In genomic region chr9:14299819-14300218, GRCm38 (mm10) we compare ENCODE assay signal across 29 mouse cellular contexts. TPM values are rescaled to one million over a fixed set of nuclear protein-coding genes. Genes with fewer than 3 reads are reported as not detected.
DNase-seq lines count a peak whose midpoint lies in the region; ATAC-seq and TF ChIP-seq lines count a peak whose summit lies in the region.
"Had no signal": no experiment of that assay in that cellular context is flagged by ENCODE, and none has a peak within 500 bp of the region (broad histone marks: within the 10 kb centered on the region; RNA-seq: fewer than 3 reads in every experiment).

No protein-coding gene starts in this region.

- H3K9ac ChIP-seq in intestine, embryonic 14.5 days (ENCODE audit: low read length) = no peak overlapping the region
- no peak overlapping the region for H3K9ac ChIP-seq in intestine, embryonic 16.5 days (ENCODE audit: low read depth, low read length)
- H3K9ac ChIP-seq in limb, embryonic 15.5 days = no peak overlapping the region
- H3K9ac ChIP-seq: forebrain, embryonic 12.5 days; forebrain, embryonic 15.5 days; heart, embryonic 12.5 days; heart, embryonic 15.5 days; hindbrain, embryonic 13.5 days had no signal

- H3K4me2 ChIP-seq in intestine, embryonic 14.5 days (ENCODE audit: low read length) = no peak overlapping the region
- no peak overlapping the region for H3K4me2 ChIP-seq in intestine, embryonic 16.5 days (ENCODE audit: low read depth, low read length)
- H3K4me2 ChIP-seq in limb, embryonic 15.5 days = no peak overlapping the region
- H3K4me2 ChIP-seq: forebrain, embryonic 12.5 days; forebrain, embryonic 15.5 days; heart, embryonic 12.5 days; heart, embryonic 15.5 days; hindbrain, embryonic 13.5 days had no signal

- H3K4me1 ChIP-seq in intestine, embryonic 14.5 days (replicated peaks; ENCODE audit: control insufficient read depth, insufficient read depth, low read length) = peaks cover 15% of the 10 kb centered on the region; the same call in 1 of the 2 replicates
- peaks cover 6% of the 10 kb centered on the region; the same call in 1 of the 2 replicates for H3K4me1 ChIP-seq in intestine, embryonic 16.5 days (ENCODE audit: control insufficient read depth, insufficient read depth, low read length)
- peaks cover 8% of the 10 kb centered on the region for H3K4me1 ChIP-seq in limb, embryonic 15.5 days

- no peaks in the 10 kb centered on the region for H3K9me3 ChIP-seq in intestine, embryonic 14.5 days (ENCODE audit: control insufficient read depth, low read length)
- no peaks in the 10 kb centered on the region for H3K9me3 ChIP-seq in intestine, embryonic 16.5 days (ENCODE audit: control insufficient read depth, low read length)
- no peaks in the 10 kb centered on the region for H3K9me3 ChIP-seq in limb, embryonic 15.5 days
- H3K9me3 ChIP-seq: forebrain, embryonic 12.5 days; forebrain, embryonic 15.5 days; G1E; heart, embryonic 12.5 days; heart, embryonic 15.5 days; hindbrain, embryonic 10.5 days; hindbrain, embryonic 13.5 days had no signal

- H3K27ac ChIP-seq in intestine, embryonic 14.5 days (ENCODE audit: low read depth) = peak overlapping the region; percentile 36; the same call in 1 of the 2 replicates
- no peak overlapping the region for H3K27ac ChIP-seq in intestine, embryonic 16.5 days (ENCODE audit: low read length)
- H3K27ac ChIP-seq in limb, embryonic 15.5 days = 0 out of 2 replicates have a peak overlapping the region, but pooled peaks have one; percentile 14
- H3K27ac ChIP-seq in gastrocnemius, adult 2 months = no peak overlapping the region
- H3K27ac ChIP-seq: forebrain, embryonic 12.5 days; forebrain, embryonic 15.5 days; heart, embryonic 15.5 days; hindbrain, embryonic 10.5 days; hindbrain, embryonic 13.5 days had no signal

- H3K27me3 ChIP-seq in intestine, embryonic 14.5 days (replicated peaks; ENCODE audit: control insufficient read depth, insufficient read depth, low read length) = no peaks in the 10 kb centered on the region
- no peaks in the 10 kb centered on the region for H3K27me3 ChIP-seq in intestine, embryonic 16.5 days (replicated peaks; ENCODE audit: control insufficient read depth, insufficient read depth, low read length)
- no peaks in the 10 kb centered on the region for H3K27me3 ChIP-seq in limb, embryonic 15.5 days
- H3K27me3 ChIP-seq: CH12.LX; forebrain, embryonic 12.5 days; heart, embryonic 12.5 days; heart, embryonic 15.5 days; hindbrain, embryonic 13.5 days; Patski had no signal

- TF ChIP-seq CTCF in gastrocnemius, adult 2 months (IDR thresholded peaks at IDR 0.05) = no peak

- no peak for DNase-seq in intestine, embryonic 14.5 days (ENCODE audit: low spot score)
- DNase-seq in 3T3-L1 (ENCODE audit: low read depth, low spot score) = peak; percentile 2
- peak; percentile 29 for DNase-seq in brain, adult 2 months (ENCODE audit: low read depth, low spot score)
- DNase-seq in kidney, adult 9 months = no peak
- DNase-seq in gastrocnemius, adult 2 months = no peak
- DNase-seq: adrenal gland, postnatal 10 days; adrenal gland, postnatal 36 days; cerebellum, adult 11 months; cerebellum, adult 2 months; cerebellum, adult 9-11 months; cerebellum, postnatal 25 days; gastrocnemius, postnatal 25 days; heart, adult 18-20 months; heart, postnatal 10 days; heart, postnatal 36 days had no signal

- no peak overlapping the region for H3K4me3 ChIP-seq in intestine, embryonic 14.5 days (ENCODE audit: low read depth, low read length)
- no peak overlapping the region for H3K4me3 ChIP-seq in intestine, embryonic 16.5 days (ENCODE audit: low read length)
- no peak overlapping the region for H3K4me3 ChIP-seq in limb, embryonic 15.5 days
- H3K4me3 ChIP-seq in gastrocnemius, adult 2 months = no peak overlapping the region
- H3K4me3 ChIP-seq: erythroblast, embryonic 14.5 days; forebrain, embryonic 12.5 days; forebrain, embryonic 15.5 days; heart, embryonic 12.5 days; heart, embryonic 15.5 days; hindbrain, embryonic 10.5 days; hindbrain, embryonic 13.5 days had no signal

- intact Hi-C loops in gastrocnemius, adult 2 months (cut with DNase I) = no loop called here

- ATAC-seq in intestine, embryonic 14.5 days (replicated peaks; ENCODE audit: low FRiP score, low TSS enrichment, low read depth) = no peak
- ATAC-seq in intestine, embryonic 16.5 days = no peak
- ATAC-seq in limb, embryonic 15.5 days (ENCODE audit: insufficient number of reproducible peaks, low FRiP score, low TSS enrichment, low read depth) = no peak
- ATAC-seq: forebrain, embryonic 15.5 days; hindbrain, embryonic 16.5 days; intestine, postnatal 0 days; Patski had no signal

- no peaks in the 10 kb centered on the region; the same call in 1 of the 2 replicates for H3K36me3 ChIP-seq in intestine, embryonic 14.5 days (ENCODE audit: control insufficient read depth, insufficient read depth, low read length)
- H3K36me3 ChIP-seq in intestine, embryonic 16.5 days (ENCODE audit: control insufficient read depth, insufficient read depth, low read length) = no peaks in the 10 kb centered on the region
- no peaks in the 10 kb centered on the region for H3K36me3 ChIP-seq in limb, embryonic 15.5 days
- H3K36me3 ChIP-seq: forebrain, embryonic 12.5 days; forebrain, embryonic 15.5 days; G1E; heart, embryonic 12.5 days; heart, embryonic 15.5 days; hindbrain, embryonic 10.5 days; hindbrain, embryonic 13.5 days had no signal

RNA-seq across cellular contexts. Expression of gene Sesn3, which starts 25.0 kb away (rescaled TPM):
- 29.9 and 30.5 TPM in 2 replicates for polyA plus RNA-seq in intestine, embryonic 14.5 days (2014; fragmentation: Nextera tagmentation; extraction: Ambion mirVana)
- polyA plus RNA-seq in intestine, embryonic 16.5 days (2015; fragmentation: Nextera tagmentation; extraction: Ambion mirVana) = 10.4 and 10.6 TPM in 2 replicates
- 15.5 and 18.2 TPM in 2 replicates for polyA plus RNA-seq in limb, embryonic 15.5 days (2015; fragmentation: Nextera tagmentation; extraction: Ambion mirVana)
- 10 to 100 TPM; 16.6 to 27.7 TPM for total RNA-seq in gastrocnemius, adult 2 months (2021)

Comparison
In these comparisons a context has a peak if more than half of its experiments do, and no peak if none do; other contexts are left out.
1. H3K27ac ChIP-seq: peak in intestine, embryonic 14.5 days (single experiment) and limb, embryonic 15.5 days (single experiment); none in intestine, embryonic 16.5 days (single experiment) and gastrocnemius, adult 2 months (single experiment).
2. DNase-seq: peak in 3T3-L1 (single experiment) and brain, adult 2 months (single experiment); none in intestine, embryonic 14.5 days (single experiment), kidney, adult 9 months (single experiment) and gastrocnemius, adult 2 months (single experiment).